Mouse (Mus musculus) bone marrow macrophage, adult 2 months (primary cell): Measurements from ENCODE around the gene Ddr2.

Experiments
- CTCF ChIP-seq: IDR thresholded peaks from 2 replicates; pipeline ENCODE4 v1.5.1; 2012; ENCODE audit warnings: low read depth, mild to moderate bottlenecking, low read length, moderate library complexity
- POLR2A ChIP-seq: IDR thresholded peaks from 2 replicates; pipeline ENCODE4 v1.6.1; 2012; ENCODE audit warnings: mild to moderate bottlenecking, low read depth, low read length, borderline replicate concordance

DNA sequence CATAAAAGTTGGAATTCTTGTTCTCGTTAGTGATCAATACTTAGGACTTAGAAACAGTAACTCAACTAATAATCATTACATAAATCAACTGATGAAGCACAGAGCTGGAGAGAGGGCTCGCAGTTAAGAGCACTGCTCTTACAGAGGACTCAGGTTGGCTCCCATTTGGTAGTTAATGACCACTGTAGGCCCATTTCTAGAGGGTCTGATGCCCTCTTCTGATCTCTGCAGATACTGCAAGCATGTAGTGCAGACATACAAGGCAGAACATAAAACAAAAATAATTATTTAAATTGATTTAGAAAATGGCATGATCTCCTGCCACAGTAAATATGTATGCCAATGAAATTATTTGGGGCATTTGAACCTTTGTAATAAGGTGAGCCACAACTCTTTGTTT is 49.1 kb upstream of the Ddr2 start:
- TF ChIP-seq POLR2A = no peak
- TF ChIP-seq CTCF = no peak
